Mouse (Mus musculus) embryonic fibroblast, embryonic 13.5 days (primary cell): ENCODE measurements around the gene Ccne1. TPM values are rescaled to one million over a fixed set of nuclear protein-coding genes. Genes with fewer than 3 reads are reported as not detected.

Experiments
- H3K27ac ChIP-seq: 2 replicates; pipeline ENCODE4 v1.5.1; 2012; ENCODE audit warnings: low read length, control low read depth, inconsistent platforms; ENCODE audit not compliant: insufficient read depth
- H3K4me1 ChIP-seq: 2 replicates; pipeline ENCODE4 v1.6.1; 2011; ENCODE audit warnings: low read length; ENCODE audit not compliant: control insufficient read depth, insufficient read depth
- H3K4me3 ChIP-seq: 2 replicates; pipeline ENCODE4 v1.5.1; 2011; ENCODE audit warnings: mild to moderate bottlenecking, control low read depth, low read length; ENCODE audit not compliant: insufficient read depth
- CTCF ChIP-seq: IDR thresholded peaks from 2 replicates; pipeline ENCODE4 v1.5.1; 2011; ENCODE audit warnings: mild to moderate bottlenecking, control low read depth, low read length, moderate library complexity, borderline replicate concordance; ENCODE audit not compliant: insufficient read depth
- POLR2A ChIP-seq: IDR thresholded peaks from 2 replicates; pipeline ENCODE4 v1.6.1; 2011; ENCODE audit warnings: low read depth, mild to moderate bottlenecking, control low read depth, low read length, moderate library complexity
- polyA plus RNA-seq: library from polyadenylated mRNA; stranded (reverse); fragments of >200 nt; gene quantifications from 2 replicates; pipeline ENCODE4 v1.2.4, GENCODE M21; 2011; ENCODE audit warnings: low read depth; ENCODE audit not compliant: missing spikeins, insufficient read length

Ccne1 gene
- polyA plus RNA-seq, 1 experiment = 47.9 TPM

GRCm38 (mm10) chr7:38061060-38061970 is 46.0 kb downstream of the Ccne1 start:
- TF ChIP-seq CTCF (peak; percentile 96), POLR2A (no peak; the same call in none of the 2 replicates)
- H3K4me3 ChIP-seq = peak overlapping the region; percentile 25
- H3K27ac ChIP-seq = peak overlapping the region; percentile 36; the same call in 1 of the 2 replicates
- no peaks in the 10 kb centered on the region for H3K4me1 ChIP-seq

GRCm38 (mm10) chr7:38059636-38060330 is 47.6 kb downstream of the Ccne1 start:
- Histone ChIP-seq H3K4me3 (no peak overlapping the region), H3K27ac (no peak overlapping the region), H3K4me1 (no peaks in the 10 kb centered on the region)
- TF ChIP-seq POLR2A (no peak), CTCF (no peak)

DNA sequence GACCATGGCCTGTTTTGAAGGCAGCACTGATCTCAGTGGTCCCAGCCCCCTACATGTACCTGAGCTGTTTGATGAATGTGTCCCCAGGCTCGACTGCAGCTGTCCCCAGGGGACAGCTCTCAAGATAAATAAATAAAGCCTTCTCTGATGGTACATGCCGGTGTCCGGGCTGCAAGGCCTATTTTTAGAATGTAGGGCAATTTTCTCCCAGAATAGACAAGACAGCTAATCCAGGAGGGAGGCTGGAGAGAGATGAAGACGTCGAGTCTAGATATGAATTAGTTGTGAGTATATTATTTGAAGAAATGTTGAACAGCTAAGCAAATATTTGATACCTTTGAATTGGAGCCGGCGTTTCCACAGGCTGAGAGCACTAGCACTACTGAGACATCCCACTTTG is 48.2 kb downstream of the Ccne1 start:
- Histone ChIP-seq H3K4me3 (no peak overlapping the region), H3K27ac (no peak overlapping the region), H3K4me1 (no peaks in the 10 kb centered on the region)
- TF ChIP-seq CTCF = no peak
- no peak for TF ChIP-seq POLR2A

GRCm38 (mm10) chr7:38055996-38056395 is 51.3 kb downstream of the Ccne1 start:
- H3K4me1 ChIP-seq = no peaks in the 10 kb centered on the region
- TF ChIP-seq CTCF (no peak), POLR2A (no peak)
- no peak overlapping the region for H3K4me3 ChIP-seq
- H3K27ac ChIP-seq = no peak overlapping the region

DNA sequence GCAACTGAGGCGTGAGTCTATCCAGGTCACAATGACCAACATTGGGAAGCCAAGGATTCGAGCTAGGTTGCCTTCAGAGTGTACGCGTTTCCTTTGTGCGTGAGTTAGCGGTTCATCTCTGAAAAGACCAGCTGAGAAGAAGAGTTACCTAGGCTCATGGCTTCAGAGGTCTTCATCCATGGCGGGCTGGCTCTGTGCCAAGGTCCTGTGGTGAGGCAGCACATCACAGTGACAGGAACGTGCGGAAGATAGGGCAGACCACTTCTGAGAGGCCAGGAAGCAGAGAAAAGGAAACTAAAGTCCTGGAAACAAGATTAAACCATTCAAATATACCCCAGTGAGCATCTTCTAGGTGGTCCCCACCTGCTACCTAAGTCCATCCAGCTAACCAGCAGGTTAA is 53.1 kb downstream of the Ccne1 start:
- H3K4me1 ChIP-seq = no peaks in the 10 kb centered on the region
- H3K27ac ChIP-seq = no peak overlapping the region
- H3K4me3 ChIP-seq = no peak overlapping the region
- TF ChIP-seq POLR2A = no peak

Other genes with a start within 250 kb of the Ccne1 start
- 41.3 and 54.3 TPM in 2 replicates for gene Uri1, start 84.0 kb downstream of the Ccne1 start, polyA plus RNA-seq
- gene 1600014C10Rik, start 75.7 kb upstream of the Ccne1 start, polyA plus RNA-seq = 22.5 and 23.6 TPM in 2 replicates
- 9.6 and 11.9 TPM in 2 replicates for gene Plekhf1, start 120.5 kb upstream of the Ccne1 start, polyA plus RNA-seq
- gene Pop4, start 163.9 kb upstream of the Ccne1 start, polyA plus RNA-seq = 42.3 and 44.0 TPM in 2 replicates